Mouse (Mus musculus) kidney, postnatal 4 days (tissue): ENCODE data around the gene Rangrf.
"Not testable (repeated sequence)": the region's sequence is repeated elsewhere in the genome, so short reads cannot be mapped to it uniquely, and the experiment has no call there.

Experiments used
- DNase-seq, 2 experiments: peaks; one replicate each; pipeline ENCODE4 v3.0.0; 2021; ENCODE audit warnings: mixed read lengths in 2 of 2

Gene Rangrf

GRCm38 (mm10) chr11:68975601-68976000 lies 616 bp upstream of the Rangrf start:
- no peak for DNase-seq

GRCm38 (mm10) chr11:68974059-68974450 lies 930 bp downstream of the Rangrf start:
- no peak for DNase-seq

- DNase-seq = peak; percentile 92 to 94
Measured at GRCm38 (mm10) chr11:68973250-68974058, 1.5 kb downstream of the Rangrf start.

- peak; percentile 51 to 66 for DNase-seq
Measured at GRCm38 (mm10) chr11:68970232-68970631, 4.8 kb downstream of the Rangrf start.

- no peak for DNase-seq
Measured at GRCm38 (mm10) chr11:68968752-68969151, 6.2 kb downstream of the Rangrf start.

GRCm38 (mm10) chr11:68967337-68968282 lies 7.4 kb downstream of the Rangrf start, which contains the start of gene Slc25a35:
TSS of gene Slc25a35 (plus strand) at chr11:68968131.
- peak; percentile 91 to 95 for DNase-seq

- DNase-seq = no peak
Measured at GRCm38 (mm10) chr11:68966554-68966953, 8.4 kb downstream of the Rangrf start.

GRCm38 (mm10) chr11:68965845-68966244 lies 9.1 kb downstream of the Rangrf start:
- peak; percentile 75 to 77 for DNase-seq

- DNase-seq = no peak
Measured at GRCm38 (mm10) chr11:68965050-68965449, 9.9 kb downstream of the Rangrf start.

- DNase-seq = no peak
Measured at GRCm38 (mm10) chr11:68963405-68963804, 11.6 kb downstream of the Rangrf start.

- not testable (repeated sequence) for DNase-seq
Measured at GRCm38 (mm10) chr11:68962159-68962558, 12.8 kb downstream of the Rangrf start.

GRCm38 (mm10) chr11:68961596-68961995 lies 13.4 kb downstream of the Rangrf start:
- DNase-seq = no peak

- DNase-seq = no peak
Measured at GRCm38 (mm10) chr11:68957971-68958370, 17.0 kb downstream of the Rangrf start.

- DNase-seq = peak in 1 of 2 experiments; percentile 36
Measured at GRCm38 (mm10) chr11:68957308-68957707, 17.7 kb downstream of the Rangrf start, which contains the start of gene Arhgef15. TSS of gene Arhgef15 (minus strand) at chr11:68957480.

- DNase-seq = peak; percentile 45 to 58
Measured at GRCm38 (mm10) chr11:68956697-68957096, 18.3 kb downstream of the Rangrf start.

GRCm38 (mm10) chr11:68956107-68956506 lies 18.9 kb downstream of the Rangrf start:
- peak; percentile 33 to 45 for DNase-seq

GRCm38 (mm10) chr11:68955473-68955872 lies 19.5 kb downstream of the Rangrf start:
- DNase-seq = no peak

GRCm38 (mm10) chr11:68954408-68954807 lies 20.6 kb downstream of the Rangrf start:
- DNase-seq = peak in 1 of 2 experiments; percentile 27

GRCm38 (mm10) chr11:68953903-68954302 lies 21.1 kb downstream of the Rangrf start:
- DNase-seq = no peak

- no peak for DNase-seq
Measured at GRCm38 (mm10) chr11:68947542-68947993, 27.4 kb downstream of the Rangrf start.

GRCm38 (mm10) chr11:68946806-68947440 lies 28.1 kb downstream of the Rangrf start:
- DNase-seq = no peak

GRCm38 (mm10) chr11:68946001-68946400 lies 29.0 kb downstream of the Rangrf start:
- no peak for DNase-seq

GRCm38 (mm10) chr11:68945245-68945644 lies 29.7 kb downstream of the Rangrf start:
- DNase-seq = no peak
